Mouse (Mus musculus): ENCODE measurements around the gene Gtdc1.

The Gtdc1 gene

GRCm38 (mm10) chr2:44590881-44591280, 336.6 kb downstream of the Gtdc1 start:
- no peak for DNase-seq (ENCODE audit: low spot score in 2 of 2)

GRCm38 (mm10) chr2:44584061-44584460, 343.4 kb downstream of the Gtdc1 start:
- no peak for DNase-seq (ENCODE audit: low spot score in 2 of 2)

GRCm38 (mm10) chr2:44583491-44583890, 344.0 kb downstream of the Gtdc1 start:
- no peak for DNase-seq (ENCODE audit: low spot score in 2 of 2)

GRCm38 (mm10) chr2:44571810-44572209, 355.6 kb downstream of the Gtdc1 start:
- DNase-seq (ENCODE audit: low spot score in 2 of 2), result no peak

- DNase-seq (ENCODE audit: low spot score in 2 of 2), result no peak
Measured at GRCm38 (mm10) chr2:44571156-44571555, 356.3 kb downstream of the Gtdc1 start.

- DNase-seq (ENCODE audit: low spot score in 2 of 2), result no peak
Measured at GRCm38 (mm10) chr2:44569140-44569952, 358.1 kb downstream of the Gtdc1 start.

GRCm38 (mm10) chr2:44564776-44565692, 362.4 kb downstream of the Gtdc1 start:
- no peak for DNase-seq (ENCODE audit: low spot score in 2 of 2)

- no peak for DNase-seq (ENCODE audit: low spot score in 2 of 2)
Measured at GRCm38 (mm10) chr2:44561789-44562188, 365.7 kb downstream of the Gtdc1 start.

GRCm38 (mm10) chr2:44559242-44559944, 368.1 kb downstream of the Gtdc1 start:
- peak in 1 of 2 experiments; percentile 23 for DNase-seq (ENCODE audit: low spot score in 2 of 2)

GRCm38 (mm10) chr2:44557669-44558281, 369.7 kb downstream of the Gtdc1 start:
- no peak for DNase-seq (ENCODE audit: low spot score in 2 of 2)

GRCm38 (mm10) chr2:44556861-44557592, 370.4 kb downstream of the Gtdc1 start:
- peak in 1 of 2 experiments; percentile 19 for DNase-seq (ENCODE audit: low spot score in 2 of 2)

- DNase-seq (ENCODE audit: low spot score in 2 of 2), result no peak
Measured at GRCm38 (mm10) chr2:44554716-44555115, 372.7 kb downstream of the Gtdc1 start.

GRCm38 (mm10) chr2:44549311-44549710, 378.1 kb downstream of the Gtdc1 start:
- DNase-seq (ENCODE audit: low spot score in 2 of 2), result no peak

- DNase-seq (ENCODE audit: low spot score in 2 of 2), result no peak
Measured at GRCm38 (mm10) chr2:44542775-44543174, 384.7 kb downstream of the Gtdc1 start.

GRCm38 (mm10) chr2:44541726-44542125, 385.7 kb downstream of the Gtdc1 start:
- no peak for DNase-seq (ENCODE audit: low spot score in 2 of 2)

GRCm38 (mm10) chr2:44540881-44541280, 386.6 kb downstream of the Gtdc1 start:
- DNase-seq (ENCODE audit: low spot score in 2 of 2), result no peak

GRCm38 (mm10) chr2:44539121-44539634, 388.3 kb downstream of the Gtdc1 start:
- DNase-seq (ENCODE audit: low spot score in 2 of 2), result no peak

- DNase-seq (ENCODE audit: low spot score in 2 of 2), result no peak
Measured at GRCm38 (mm10) chr2:44538135-44538534, 389.3 kb downstream of the Gtdc1 start.

- DNase-seq (ENCODE audit: low spot score in 2 of 2), result peak; percentile 27 to 35
Measured at GRCm38 (mm10) chr2:44535760-44536159, 391.7 kb downstream of the Gtdc1 start.

- DNase-seq (ENCODE audit: low spot score in 2 of 2), result no peak
Measured at GRCm38 (mm10) chr2:44535136-44535675, 392.3 kb downstream of the Gtdc1 start.

All from heart, adult 9 months (tissue).